Comparison of ENCODE assay signal across 8 mouse cellular contexts in the genomic region with DNA sequence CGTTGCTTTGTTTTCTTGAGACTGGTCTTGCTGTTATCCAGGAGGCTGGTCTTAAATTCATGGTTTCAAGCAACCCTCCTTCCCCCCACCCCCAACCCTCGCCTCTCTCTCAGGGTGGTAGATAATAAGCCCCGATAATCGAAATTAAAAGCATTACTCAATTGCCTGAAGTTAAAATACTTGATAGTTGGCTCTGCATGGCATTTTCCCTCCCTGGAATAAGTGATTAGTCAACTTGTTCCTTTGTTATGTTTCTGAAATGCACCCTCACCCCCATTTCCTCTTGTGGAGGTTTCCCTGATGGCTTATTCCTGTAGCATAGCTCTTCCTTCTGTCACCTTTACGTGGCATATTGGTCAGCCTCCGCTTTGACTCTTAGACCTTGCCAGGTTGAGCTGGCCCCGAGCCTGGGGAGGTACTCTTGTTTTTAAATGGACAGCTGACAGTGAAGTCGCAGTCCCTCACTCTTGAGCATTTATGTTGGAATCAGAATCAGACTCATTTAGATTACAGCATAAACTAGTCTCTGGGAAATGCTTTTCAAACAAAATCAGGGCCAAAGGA. TPM values are rescaled to one million over a fixed set of nuclear protein-coding genes. Genes with fewer than 3 reads are reported as not detected.
A peak's percentile ranks its signal among the peaks of the same experiment; 100 is the strongest.
DNase-seq lines count a peak whose midpoint lies in the region; ATAC-seq and TF ChIP-seq lines count a peak whose summit lies in the region.

No protein-coding gene starts in this region.

- no peak overlapping the region for H3K9ac ChIP-seq in heart, embryonic 11.5 days (ENCODE audit: low read depth, low read length)
- peak overlapping the region; percentile 91; the same call in 1 of the 2 replicates for H3K9ac ChIP-seq in heart, postnatal 0 days (replicated peaks; ENCODE audit: low read depth, low read length)

- TF ChIP-seq EP300 in heart, postnatal 0 days (IDR thresholded peaks at IDR 0.05; ENCODE audit: low read depth), result no peak

- 56% methylated on average over 8 of the region's 8 CpGs for WGBS in heart, embryonic 11.5 days (ENCODE audit: insufficient replicate concordance)
- WGBS in heart, postnatal 0 days, result 33% methylated on average over 8 of the region's 8 CpGs
- 80% methylated on average over 8 of the region's 8 CpGs for WGBS in midbrain, embryonic 10.5 days

- ATAC-seq in heart, embryonic 11.5 days (replicated peaks; ENCODE audit: insufficient number of reproducible peaks, low FRiP score, low TSS enrichment), result no peak
- no peak for ATAC-seq in heart, postnatal 0 days (ENCODE audit: insufficient read depth, low read depth)

- H3K4me3 ChIP-seq in heart, embryonic 11.5 days (ENCODE audit: low read depth, low read length), result no peak overlapping the region; the same call in 1 of the 2 replicates
- H3K4me3 ChIP-seq in heart, postnatal 0 days (ENCODE audit: low read depth, low read length), result peak overlapping the region; percentile 93
- peak overlapping the region; percentile 89; the same call in 1 of the 2 replicates for H3K4me3 ChIP-seq in midbrain, embryonic 10.5 days

- no peaks in the 10 kb centered on the region for H3K27me3 ChIP-seq in heart, embryonic 11.5 days (ENCODE audit: control insufficient read depth, insufficient read depth, low read length)
- H3K27me3 ChIP-seq in heart, postnatal 0 days (ENCODE audit: control insufficient read depth, insufficient read depth, low read length), result no peaks in the 10 kb centered on the region
- no peaks in the 10 kb centered on the region for H3K27me3 ChIP-seq in midbrain, embryonic 10.5 days (ENCODE audit: low read depth, poor library complexity, severe bottlenecking)

- peak overlapping the region; percentile 93 for H3K4me2 ChIP-seq in heart, embryonic 11.5 days
- peak overlapping the region; percentile 93 for H3K4me2 ChIP-seq in heart, postnatal 0 days (ENCODE audit: low read depth, low read length)

- no peaks in the 10 kb centered on the region for H3K9me3 ChIP-seq in heart, embryonic 11.5 days (replicated peaks; ENCODE audit: control insufficient read depth, low read length)
- no peaks in the 10 kb centered on the region for H3K9me3 ChIP-seq in heart, postnatal 0 days (replicated peaks; ENCODE audit: control insufficient read depth, low read length)
- H3K9me3 ChIP-seq in midbrain, embryonic 10.5 days (replicated peaks), result no peaks in the 10 kb centered on the region

- DNase-seq in heart, postnatal 4 days, result no peak
- DNase-seq in brain, adult 2 months (ENCODE audit: low read depth, low spot score), result peak; percentile 81
- DNase-seq in heart, postnatal 0 days (ENCODE audit: low spot score), result no peak
- no peak for DNase-seq in midbrain, embryonic 10.5 days (ENCODE audit: low spot score)
- DNase-seq in Muller cell, postnatal 12 days (ENCODE audit: inconsistent ontology term), result no peak
- DNase-seq in embryo, embryonic 10 days (ENCODE audit: low spot score), result no peak
- no peak for DNase-seq in right cerebral cortex, postnatal 14 days

- H3K36me3 ChIP-seq in heart, embryonic 11.5 days (ENCODE audit: control insufficient read depth, insufficient read depth, low read length), result no peaks in the 10 kb centered on the region
- H3K36me3 ChIP-seq in heart, postnatal 0 days (replicated peaks; ENCODE audit: control insufficient read depth, insufficient read depth, low read length), result 0 out of 2 replicates have a peak, but pooled peaks cover 4% of the 10 kb centered on the region
- no peaks in the 10 kb centered on the region for H3K36me3 ChIP-seq in midbrain, embryonic 10.5 days

- H3K4me1 ChIP-seq in heart, embryonic 11.5 days (ENCODE audit: control insufficient read depth, insufficient read depth, low read length), result peaks cover 32% of the 10 kb centered on the region
- peaks cover 28% of the 10 kb centered on the region for H3K4me1 ChIP-seq in heart, postnatal 0 days (ENCODE audit: control insufficient read depth, insufficient read depth)
- peaks cover 44% of the 10 kb centered on the region for H3K4me1 ChIP-seq in midbrain, embryonic 10.5 days

- no peak overlapping the region for H3K27ac ChIP-seq in heart, embryonic 11.5 days (ENCODE audit: low read depth, low read length)
- peak overlapping the region; percentile 39; the same call in 1 of the 2 replicates for H3K27ac ChIP-seq in heart, postnatal 0 days (ENCODE audit: low read depth)
- H3K27ac ChIP-seq in midbrain, embryonic 10.5 days (replicated peaks), result no peak overlapping the region

- no peak for TF ChIP-seq CTCF in heart, postnatal 0 days (IDR thresholded peaks at IDR 0.05; ENCODE audit: low read depth)

RNA-seq across cellular contexts. Expression of a gene that starts 2.4 kb away (rescaled TPM):
- polyA plus RNA-seq in heart, embryonic 11.5 days (2014; fragmentation: Nextera tagmentation; extraction: Ambion mirVana), result 12.0 and 15.2 TPM in 2 replicates
- 10 to 100 TPM; 19.2 to 21.0 TPM for total RNA-seq in heart, postnatal 4 days (2021)
- total RNA-seq in heart, postnatal 0 days (2014; rRNA removed; ENCODE audit: low replicate concordance), result 12.0 and 13.4 TPM in 2 replicates
- 5.9 and 7.3 TPM in 2 replicates for polyA plus RNA-seq in heart, postnatal 0 days (2015; fragmentation: Nextera tagmentation; extraction: Ambion mirVana)
- polyA plus RNA-seq in midbrain, embryonic 10.5 days (2016; fragmentation: Nextera tagmentation; extraction: Ambion mirVana), result 16.0 and 16.7 TPM in 2 replicates

RNA-seq across cellular contexts. Expression of a gene that starts 53.3 kb away (rescaled TPM):
- polyA plus RNA-seq in heart, embryonic 11.5 days (2014; fragmentation: Nextera tagmentation; extraction: Ambion mirVana), result 15.2 and 16.2 TPM in 2 replicates
- 10 to 100 TPM; 14.1 to 14.8 TPM for total RNA-seq in heart, postnatal 4 days (2021)
- total RNA-seq in heart, postnatal 0 days (2014; rRNA removed; ENCODE audit: low replicate concordance), result 10.2 and 11.2 TPM in 2 replicates
- polyA plus RNA-seq in heart, postnatal 0 days (2015; fragmentation: Nextera tagmentation; extraction: Ambion mirVana), result 6.6 TPM in 2 replicates
- polyA plus RNA-seq in midbrain, embryonic 10.5 days (2016; fragmentation: Nextera tagmentation; extraction: Ambion mirVana), result 35.3 and 44.6 TPM in 2 replicates
